In genomic region chr9:70657013-70657967, GRCm38 (mm10) we compare ENCODE assay signal across 8 mouse cellular contexts. TPM values are rescaled to one million over a fixed set of nuclear protein-coding genes. Genes with fewer than 3 reads are reported as not detected.
DNase-seq lines count a peak whose midpoint lies in the region; ATAC-seq lines count a peak whose summit lies in the region.

TSS of gene Mindy2 (minus strand) at chr9:70657174.

- peaks cover 36% of the 10 kb centered on the region for H3K4me1 ChIP-seq in megakaryocyte, embryonic 14.5 days

- no peaks in the 10 kb centered on the region for H3K27me3 ChIP-seq in megakaryocyte, embryonic 14.5 days (replicated peaks)

- peak; percentile 97 for ATAC-seq in common myeloid progenitor, adult 5-6 weeks (replicated peaks; ENCODE audit: low read depth, poor library complexity, severe bottlenecking)

- peaks cover 23% of the 10 kb centered on the region for H3K36me3 ChIP-seq in megakaryocyte, embryonic 14.5 days (replicated peaks; ENCODE audit: low read length)

- H3K9me3 ChIP-seq in megakaryocyte, embryonic 14.5 days: no peaks in the 10 kb centered on the region

- peak within 1 kb of the TSS; percentile 99 for H3K4me3 ChIP-seq in megakaryocyte, embryonic 14.5 days (replicated peaks)

- DNase-seq in ZHBTc4 (ENCODE audit: low read depth, low spot score): peak; percentile 98
- peak; percentile 97 for DNase-seq in gastrocnemius, adult 8-10 months (ENCODE audit: low spot score in 2 of 2)
- DNase-seq in hindlimb bud, embryonic 11.5 days (ENCODE audit: extremely low spot score, low read depth, low spot score): peak; percentile 58
- peak; percentile 85 to 96 for DNase-seq in left cerebral cortex, adult 8-10 months (ENCODE audit: low spot score in 2 of 2)
- peak; percentile 98 to 99 for DNase-seq in right cerebral cortex, postnatal 10 days (ENCODE audit: low spot score in 2 of 2)
- peak; percentile 98 for DNase-seq in urinary bladder, postnatal 25 days (ENCODE audit: low spot score)

RNA-seq across cellular contexts. Expression of gene Mindy2, which starts in this region (rescaled TPM):
- 12.0 and 15.4 TPM in 2 replicates for total RNA-seq in common myeloid progenitor, adult 5-6 weeks (2017)
- total RNA-seq in gastrocnemius, adult 8-10 months (2022): 10 to 100 TPM; 13.2 to 17.6 (median 13.6) TPM
- total RNA-seq in left cerebral cortex, adult 8-10 months (2022): 10 to 100 TPM; 37.9 to 41.4 (median 40.1) TPM
- 7.9 and 16.7 TPM in 2 replicates for polyA plus RNA-seq in megakaryocyte, embryonic 14.5 days (2012; ENCODE audit: insufficient read depth, low replicate concordance)

Comparison
In these comparisons a context has a peak if more than half of its experiments do, and no peak if none do; other contexts are left out.
1. Peak in every context shown above with its lines: DNase-seq, ATAC-seq and H3K4me3 ChIP-seq.